Mouse (Mus musculus) c-Kit-positive CD71-positive TER-119-negative erythroid progenitor cells, embryonic 14.5 days (primary cell): ENCODE measurements at regions not wholly inside any gene's neighbourhood (a gene's known extent, or its start where the extent isn't known, plus 50 kb on each side); places are given as distances from the start of the nearest gene placed in this dataset.

ENCODE experiments used
- DNase-seq: peaks from one replicate; pipeline ENCODE4 v3.0.0-alpha.2; 2013; ENCODE audit warnings: low read depth

DNA sequence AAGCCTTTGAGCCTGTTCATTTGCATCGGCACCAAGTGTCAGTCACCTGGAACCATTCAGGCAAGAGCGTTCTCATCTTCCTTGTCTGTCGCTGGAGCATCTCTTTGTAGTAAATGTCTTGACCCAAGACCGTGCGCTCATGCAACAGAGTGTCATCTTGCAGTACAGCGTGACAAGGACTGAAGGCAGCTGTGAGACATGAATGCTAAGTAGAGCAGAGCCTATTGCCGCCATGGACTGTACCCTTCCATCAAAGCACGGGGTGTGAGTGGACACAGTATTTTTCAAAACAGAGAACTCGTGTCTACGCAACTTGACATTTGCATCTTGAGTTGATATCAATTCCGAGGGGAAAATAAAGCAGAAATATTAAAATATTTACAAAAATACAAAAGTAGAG is 287.4 kb upstream of the Gpc5 start:
- DNase-seq = no peak

DNA sequence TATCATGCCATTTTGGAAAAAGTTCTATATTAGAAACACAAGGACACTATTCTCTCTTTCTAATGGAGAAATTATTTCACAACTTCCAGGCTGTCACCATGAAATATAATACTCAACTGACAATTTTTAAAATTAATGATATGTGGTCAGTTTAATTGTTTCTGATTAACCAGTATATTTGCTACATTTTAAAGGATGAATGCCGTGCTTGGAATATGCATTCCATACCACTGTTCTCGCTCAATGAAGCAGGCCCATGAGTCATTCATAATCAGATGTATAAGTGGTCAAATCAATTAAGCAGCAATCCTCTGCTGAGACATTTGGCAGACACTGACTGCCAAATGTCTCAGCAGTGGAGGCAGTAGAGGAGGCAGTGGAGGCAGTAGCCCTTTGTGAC is 283.4 kb upstream of the Gpc5 start:
- no peak for DNase-seq

GRCm38 (mm10) chr14:114820677-114821076 is 271.3 kb upstream of the Gpc5 start:
- no peak for DNase-seq

DNA sequence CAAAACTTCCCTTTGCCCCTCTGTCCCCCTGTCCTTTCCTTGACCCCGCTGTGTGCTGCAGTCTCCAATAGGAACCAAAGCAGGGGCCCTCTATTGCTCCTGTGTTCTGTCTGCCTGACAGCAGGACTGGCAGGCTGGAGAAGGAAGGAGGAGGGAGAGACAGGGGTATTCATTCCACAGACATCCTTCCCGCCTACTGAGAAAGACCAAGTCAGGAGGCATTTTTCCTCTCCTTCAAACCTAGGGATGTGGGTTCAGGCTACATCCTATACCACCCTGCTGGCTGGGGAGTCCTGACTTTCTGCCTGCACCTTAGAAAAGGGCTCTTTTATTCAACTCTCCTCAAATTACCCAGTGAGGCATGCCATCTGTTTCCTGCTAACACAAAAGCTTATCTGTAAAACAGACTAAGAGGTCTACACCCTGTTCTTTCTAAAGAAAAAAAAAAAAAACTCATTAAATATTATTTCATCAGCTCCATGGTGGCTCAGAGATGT is 270.9 kb upstream of the Gpc5 start:
- no peak for DNase-seq

- DNase-seq = no peak
Observed at GRCm38 (mm10) chr14:114821672-114822071, 270.3 kb upstream of the Gpc5 start.

- DNase-seq = no peak
Observed at GRCm38 (mm10) chr14:114826662-114827321, 265.2 kb upstream of the Gpc5 start.

- DNase-seq = no peak
Observed at GRCm38 (mm10) chr14:114829310-114829709, 262.7 kb upstream of the Gpc5 start.

DNA sequence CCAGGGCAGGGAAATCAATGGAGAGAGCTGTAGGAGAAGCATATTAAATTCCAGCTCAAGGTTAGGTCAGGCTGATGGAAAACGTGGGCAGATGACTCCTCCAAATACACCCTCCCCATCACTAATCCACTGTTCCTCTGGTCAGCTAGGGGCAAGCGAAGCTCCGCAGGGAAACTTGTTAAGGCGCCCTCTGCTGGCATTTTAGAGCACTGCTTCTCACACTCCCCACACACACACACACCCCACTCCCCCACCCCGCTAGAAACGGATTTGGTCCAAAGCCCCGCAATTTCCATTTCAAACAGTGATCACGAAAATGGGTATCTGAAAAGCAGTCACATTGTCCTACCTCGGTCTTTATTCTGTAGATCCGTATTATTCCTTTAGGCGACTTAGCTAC is 259.0 kb upstream of the Gpc5 start:
- DNase-seq = no peak

- DNase-seq = no peak
Observed at GRCm38 (mm10) chr14:114836723-114837349, 255.2 kb upstream of the Gpc5 start.

GRCm38 (mm10) chr14:114837652-114838276 is 254.3 kb upstream of the Gpc5 start:
- no peak for DNase-seq

- DNase-seq = no peak
Observed at GRCm38 (mm10) chr14:114839340-114839903, 252.6 kb upstream of the Gpc5 start.

DNA sequence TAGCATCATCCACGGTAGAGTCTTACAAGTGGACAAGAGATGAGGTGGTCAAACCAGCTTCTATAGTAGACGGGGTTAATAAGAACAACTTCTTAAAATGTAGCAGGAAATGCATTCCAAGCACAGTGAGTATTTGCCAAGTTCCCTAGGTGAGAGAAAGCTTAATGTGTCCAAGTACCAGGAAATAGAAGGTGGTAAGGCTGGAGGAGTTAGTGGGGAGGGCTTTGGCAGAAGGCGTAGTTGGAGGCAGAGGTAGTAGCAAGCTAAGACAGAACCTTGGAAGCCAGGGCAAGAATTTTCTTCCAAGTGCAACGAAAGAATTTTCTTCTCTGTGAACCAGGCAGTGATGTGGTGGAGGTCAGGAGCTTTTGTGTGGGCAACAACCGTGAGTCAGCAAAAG is 251.2 kb upstream of the Gpc5 start:
- DNase-seq = no peak

DNA sequence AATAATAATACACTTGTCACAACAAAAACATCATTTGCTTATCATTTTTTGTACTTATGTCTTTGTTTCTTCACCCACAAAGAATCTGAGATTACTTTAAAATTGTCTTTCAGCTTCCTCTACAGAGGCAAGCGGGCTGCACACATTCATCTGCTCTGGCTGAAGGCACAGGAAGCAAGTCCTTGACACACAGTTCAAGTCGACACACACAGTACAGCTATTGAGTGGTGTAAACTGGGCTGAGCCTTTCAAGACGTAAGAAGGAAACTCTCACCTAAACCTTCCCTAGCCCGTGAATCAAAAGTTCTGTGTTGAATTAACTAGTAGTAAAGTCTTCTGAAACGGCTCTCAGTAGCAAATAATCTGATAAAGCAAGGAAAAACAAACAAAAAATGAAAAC is 250.5 kb upstream of the Gpc5 start:
- no peak for DNase-seq

- DNase-seq = no peak
Observed at GRCm38 (mm10) chr14:114842327-114842726, 249.7 kb upstream of the Gpc5 start.

GRCm38 (mm10) chr14:114843105-114843743 is 248.8 kb upstream of the Gpc5 start:
- DNase-seq = no peak

DNA sequence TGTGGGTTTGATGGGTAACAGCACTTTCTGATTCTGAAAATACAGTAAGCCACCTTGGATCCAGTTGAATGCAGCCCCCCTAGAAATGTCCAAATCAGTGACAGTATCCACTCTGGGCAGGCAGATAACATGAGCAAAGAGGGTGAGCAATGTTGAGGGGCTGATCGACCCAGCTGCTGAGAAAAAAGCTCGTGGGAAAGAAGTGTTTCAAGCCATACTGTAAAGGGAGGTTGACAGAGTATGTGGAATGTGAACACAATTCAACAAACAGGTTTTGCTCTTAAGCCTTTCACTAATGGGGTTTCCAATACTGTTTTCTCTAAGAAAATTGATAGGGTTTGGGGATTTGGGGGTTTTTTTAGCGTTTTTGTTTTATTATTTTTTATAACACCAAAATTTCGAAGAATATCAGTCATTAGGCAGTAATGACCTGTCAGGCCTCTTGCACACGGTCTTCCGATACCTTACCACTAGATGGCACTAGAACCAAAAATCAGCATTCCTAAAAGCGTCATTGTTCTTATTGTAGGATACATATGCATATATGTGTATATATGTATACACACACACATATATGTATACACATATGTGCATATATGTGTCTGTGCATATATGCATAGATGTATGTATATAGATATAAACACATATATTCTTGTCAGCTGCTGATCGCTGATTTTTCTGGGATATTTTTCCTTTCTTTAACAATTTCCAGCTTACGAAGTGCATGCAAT is 237.5 kb upstream of the Gpc5 start:
- peak; percentile 23 for DNase-seq

DNA sequence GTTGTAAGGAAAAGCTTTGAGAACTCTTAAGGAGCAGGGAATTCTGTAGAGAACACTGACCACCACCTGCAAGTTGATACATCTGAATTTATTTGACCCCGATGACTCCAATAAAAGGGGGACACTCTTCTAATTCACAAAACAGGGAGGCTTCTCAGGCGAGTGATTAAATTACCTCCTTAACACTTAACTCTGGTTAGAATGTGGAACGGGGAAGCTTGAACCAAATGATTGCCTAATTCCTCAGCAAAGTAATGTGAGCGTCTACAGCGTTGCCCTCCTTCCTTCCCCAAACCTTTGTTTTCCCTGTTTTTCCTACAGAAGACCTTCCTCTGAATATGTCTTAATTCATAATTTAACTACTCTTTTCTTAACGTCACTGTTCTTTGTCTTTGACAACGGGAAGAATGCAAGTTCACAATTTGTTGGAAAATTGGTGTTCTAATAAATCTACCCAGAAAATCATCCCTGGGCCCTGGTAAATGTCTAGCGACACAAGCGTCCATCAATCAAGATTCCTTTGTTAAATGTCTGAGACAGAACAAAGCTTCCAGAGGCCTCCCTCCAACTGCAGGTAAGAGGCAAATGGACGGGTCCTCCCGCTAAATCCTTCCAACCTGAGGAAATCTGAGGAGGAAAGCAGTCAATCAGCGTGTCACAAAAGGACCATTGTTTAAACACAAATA is 236.8 kb upstream of the Gpc5 start:
- DNase-seq = no peak

DNA sequence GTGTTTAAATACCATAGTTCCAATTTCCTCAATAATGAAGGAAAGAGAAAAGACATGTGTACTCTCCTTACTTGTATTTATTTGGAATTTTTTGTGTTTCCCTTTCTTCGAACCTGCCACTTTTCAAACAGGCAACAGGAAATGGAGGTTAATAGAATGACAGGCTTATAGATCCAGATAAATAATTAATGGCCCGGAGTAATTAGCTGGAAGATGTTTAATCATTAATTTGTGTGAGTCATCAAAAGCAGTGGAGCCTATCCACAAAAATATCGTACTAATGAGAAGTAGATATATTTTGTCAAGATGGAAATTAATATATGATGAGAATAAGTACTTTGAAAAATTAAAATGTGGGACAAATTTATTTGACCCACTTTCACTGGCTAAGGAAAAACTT is 236.3 kb upstream of the Gpc5 start:
- DNase-seq = no peak

GRCm38 (mm10) chr14:114856243-114857031 is 235.6 kb upstream of the Gpc5 start:
- DNase-seq = no peak

DNA sequence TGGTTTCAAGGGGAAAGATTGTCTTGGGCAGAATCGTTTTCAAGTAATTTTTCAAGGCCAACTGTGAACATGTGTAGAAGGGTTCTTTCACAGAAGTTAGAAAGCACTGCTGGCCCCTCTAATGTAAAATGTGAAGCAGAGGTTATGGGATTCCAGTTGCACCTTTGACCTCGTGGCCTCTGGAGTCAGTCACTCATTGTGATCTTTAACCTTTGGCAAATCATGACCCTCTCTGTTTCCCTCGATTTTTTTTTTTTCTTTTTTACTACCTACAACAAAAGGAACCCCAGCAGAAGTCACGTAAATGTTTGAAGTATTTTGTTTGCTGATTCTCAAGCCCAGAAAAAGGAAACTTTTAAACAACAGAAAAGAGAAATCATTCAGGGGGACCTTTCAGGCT is 234.8 kb upstream of the Gpc5 start:
- no peak for DNase-seq

- no peak for DNase-seq
Observed at GRCm38 (mm10) chr14:114857689-114858088, 234.3 kb upstream of the Gpc5 start.
